ENCODE assay signal across 12 mouse cellular contexts in genomic region chr1:82124503-82124902, GRCm38 (mm10).
DNase-seq lines count a peak whose midpoint lies in the region; ATAC-seq and TF ChIP-seq lines count a peak whose summit lies in the region.
"Had no signal": no experiment of that assay in that cellular context is flagged by ENCODE, and none has a peak within 500 bp of the region (broad histone marks: within the 10 kb centered on the region; RNA-seq: fewer than 3 reads in every experiment).

No protein-coding gene starts in this region.

- no peaks in the 10 kb centered on the region for H3K36me3 ChIP-seq in hindbrain, embryonic 11.5 days (ENCODE audit: control insufficient read depth, insufficient read depth, low read length)
- H3K36me3 ChIP-seq in hindbrain, embryonic 13.5 days = no peaks in the 10 kb centered on the region
- H3K36me3 ChIP-seq in intestine, embryonic 15.5 days = no peaks in the 10 kb centered on the region
- H3K36me3 ChIP-seq in kidney, postnatal 0 days (ENCODE audit: insufficient read depth, low read length) = no peaks in the 10 kb centered on the region
- H3K36me3 ChIP-seq: liver, embryonic 13.5 days had no signal

- no peak overlapping the region for H3K4me2 ChIP-seq in hindbrain, embryonic 11.5 days (replicated peaks; ENCODE audit: low read depth, low read length)
- no peak overlapping the region for H3K4me2 ChIP-seq in hindbrain, embryonic 13.5 days
- no peak overlapping the region for H3K4me2 ChIP-seq in intestine, embryonic 15.5 days (replicated peaks)
- H3K4me2 ChIP-seq in kidney, postnatal 0 days (ENCODE audit: low read length) = no peak overlapping the region
- H3K4me2 ChIP-seq: liver, embryonic 13.5 days had no signal

- ATAC-seq in hindbrain, embryonic 11.5 days (ENCODE audit: low FRiP score) = no peak
- no peak for ATAC-seq in hindbrain, embryonic 13.5 days (ENCODE audit: low FRiP score)
- peak; percentile 71 for ATAC-seq in intestine, embryonic 15.5 days
- ATAC-seq in kidney, postnatal 0 days (replicated peaks; ENCODE audit: low FRiP score, low read depth) = no peak

- TF ChIP-seq CTCF in kidney, postnatal 0 days (IDR thresholded peaks at IDR 0.05; ENCODE audit: low read depth) = no peak
- TF ChIP-seq CTCF in layer of hippocampus, adult 2 months (conservative IDR thresholded peaks at IDR 0.05) = no peak

- no peak overlapping the region for H3K27ac ChIP-seq in hindbrain, embryonic 11.5 days (ENCODE audit: low read depth, low read length)
- H3K27ac ChIP-seq in hindbrain, embryonic 13.5 days = no peak overlapping the region
- H3K27ac ChIP-seq in intestine, embryonic 15.5 days = no peak overlapping the region
- no peak overlapping the region for H3K27ac ChIP-seq in kidney, postnatal 0 days
- H3K27ac ChIP-seq in layer of hippocampus, adult 2 months = no peak overlapping the region
- H3K27ac ChIP-seq: liver, embryonic 13.5 days had no signal

- H3K4me1 ChIP-seq in hindbrain, embryonic 11.5 days (replicated peaks; ENCODE audit: control insufficient read depth, insufficient read depth, low read length) = no peaks in the 10 kb centered on the region
- no peaks in the 10 kb centered on the region for H3K4me1 ChIP-seq in hindbrain, embryonic 13.5 days (replicated peaks)
- 0 out of 2 replicates have a peak, but pooled peaks cover 3% of the 10 kb centered on the region for H3K4me1 ChIP-seq in intestine, embryonic 15.5 days (replicated peaks)
- H3K4me1 ChIP-seq in kidney, postnatal 0 days (replicated peaks; ENCODE audit: insufficient read depth, low read length) = no peaks in the 10 kb centered on the region
- H3K4me1 ChIP-seq: liver, embryonic 13.5 days had no signal

- WGBS in hindbrain, embryonic 11.5 days = 67% methylated on average over 5 of the region's 5 CpGs
- 77% methylated on average over 5 of the region's 5 CpGs for WGBS in hindbrain, embryonic 13.5 days
- 32% methylated on average over 5 of the region's 5 CpGs for WGBS in intestine, embryonic 15.5 days
- 12% methylated on average over 5 of the region's 5 CpGs for WGBS in kidney, postnatal 0 days

- no peak overlapping the region for H3K9ac ChIP-seq in hindbrain, embryonic 11.5 days (ENCODE audit: low read depth, low read length)
- H3K9ac ChIP-seq in hindbrain, embryonic 13.5 days = no peak overlapping the region
- H3K9ac ChIP-seq in intestine, embryonic 15.5 days = no peak overlapping the region
- no peak overlapping the region for H3K9ac ChIP-seq in kidney, postnatal 0 days (ENCODE audit: low read depth, low read length)
- H3K9ac ChIP-seq: liver, embryonic 13.5 days had no signal

- no peaks in the 10 kb centered on the region for H3K9me3 ChIP-seq in hindbrain, embryonic 11.5 days (ENCODE audit: control insufficient read depth, low read length)
- no peaks in the 10 kb centered on the region for H3K9me3 ChIP-seq in hindbrain, embryonic 13.5 days
- H3K9me3 ChIP-seq in intestine, embryonic 15.5 days = no peaks in the 10 kb centered on the region
- H3K9me3 ChIP-seq in kidney, postnatal 0 days (replicated peaks; ENCODE audit: low read length) = no peaks in the 10 kb centered on the region
- H3K9me3 ChIP-seq: liver, embryonic 13.5 days had no signal

- H3K4me3 ChIP-seq in hindbrain, embryonic 11.5 days (ENCODE audit: low read depth, low read length) = no peak overlapping the region
- no peak overlapping the region for H3K4me3 ChIP-seq in hindbrain, embryonic 13.5 days
- H3K4me3 ChIP-seq in intestine, embryonic 15.5 days (replicated peaks) = no peak overlapping the region
- no peak overlapping the region for H3K4me3 ChIP-seq in kidney, postnatal 0 days (replicated peaks; ENCODE audit: low read depth, low read length)
- H3K4me3 ChIP-seq in layer of hippocampus, adult 2 months = no peak overlapping the region
- H3K4me3 ChIP-seq: liver, embryonic 13.5 days had no signal

- peak; percentile 27 for DNase-seq in hindbrain, embryonic 11.5 days (ENCODE audit: low spot score)
- DNase-seq in kidney, postnatal 0 days (ENCODE audit: low spot score) = peak; percentile 62
- DNase-seq in lung, postnatal 14 days = peak; percentile 24
- DNase-seq in right cerebral cortex, adult 18-20 months = no peak
- DNase-seq in layer of hippocampus, adult 2 months (ENCODE audit: low spot score in 2 of 2) = no peak
- DNase-seq: cerebellum, adult 9-10 months; gastrocnemius, postnatal 25 days; heart, postnatal 36 days; liver, embryonic 13.5 days; thymus, postnatal 14 days had no signal

- H3K27me3 ChIP-seq in hindbrain, embryonic 11.5 days (ENCODE audit: control insufficient read depth, insufficient read depth, low read length) = no peaks in the 10 kb centered on the region
- H3K27me3 ChIP-seq in hindbrain, embryonic 13.5 days = no peaks in the 10 kb centered on the region
- no peaks in the 10 kb centered on the region for H3K27me3 ChIP-seq in intestine, embryonic 15.5 days (replicated peaks)
- no peaks in the 10 kb centered on the region for H3K27me3 ChIP-seq in kidney, postnatal 0 days (ENCODE audit: insufficient read depth, low read length)
- H3K27me3 ChIP-seq: liver, embryonic 13.5 days had no signal

Comparison
In these comparisons a context has a peak if more than half of its experiments do, and no peak if none do; other contexts are left out.
1. DNase-seq: peak in hindbrain, embryonic 11.5 days (single experiment), kidney, postnatal 0 days (single experiment) and lung, postnatal 14 days (single experiment); none in right cerebral cortex, adult 18-20 months (single experiment) and layer of hippocampus, adult 2 months (0 of 2).